Mouse (Mus musculus): ENCODE results near the gene Tspan13.

DNA sequence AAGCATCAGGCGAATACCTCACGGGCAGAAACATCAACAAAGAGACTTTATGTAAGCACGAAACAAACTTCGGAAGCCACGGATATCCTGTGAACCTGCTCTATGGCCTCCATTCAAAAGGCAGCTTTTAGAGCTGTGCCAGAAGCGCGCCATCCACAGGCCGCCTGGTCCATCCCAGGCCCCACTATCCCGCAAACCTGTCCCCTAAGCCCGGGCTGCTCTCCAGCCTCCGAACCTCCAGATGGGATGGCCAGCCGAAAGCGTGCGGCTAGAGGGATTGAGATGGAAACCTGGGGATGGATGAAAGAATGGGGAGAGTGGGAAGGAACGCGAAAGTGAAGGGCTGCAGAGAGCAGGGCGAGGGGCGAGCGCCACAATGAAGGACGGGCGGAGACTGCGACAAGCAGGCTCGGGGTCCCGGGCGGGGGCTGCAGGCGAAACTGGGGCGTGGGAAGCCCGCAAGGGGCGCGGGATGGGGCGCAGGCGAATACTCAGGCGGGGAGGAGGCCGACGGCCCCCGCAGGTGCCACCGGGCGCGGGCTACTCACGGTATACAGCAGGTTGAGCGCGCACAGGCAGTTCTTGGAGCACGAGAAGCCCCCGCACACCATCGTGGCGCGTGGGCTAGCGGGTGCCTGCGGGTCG is 475 bp downstream of the Tspan13 start:
- no peak for TF ChIP-seq POLR2A (IDR thresholded peaks at IDR 0.05; ENCODE audit: borderline replicate concordance, low read depth, low read length)
- TF ChIP-seq CTCF (IDR thresholded peaks at IDR 0.05; ENCODE audit: low read depth, low read length) = 0 out of 2 replicates have a peak, but pooled peaks have one; percentile 19

Measured in bone marrow macrophage, adult 2 months (primary cell).